Mouse (Mus musculus): ENCODE measurements around the gene Klk1b9.

GRCm38 (mm10) chr7:43950364-43950763, 25.5 kb upstream of the Klk1b9 start, which contains the start of gene Klk1b8:
- no peak for TF ChIP-seq CTCF (IDR thresholded peaks at IDR 0.05; ENCODE audit: insufficient read depth, low read depth, low read length)
- TF ChIP-seq POLR2A (IDR thresholded peaks at IDR 0.05; ENCODE audit: insufficient read depth, low read depth, low read length): no peak

Measured in olfactory bulb, adult 2 months (tissue).